Mouse (Mus musculus) liver, embryonic 14.5 days (tissue): ENCODE results near the gene Trat1. TPM values are rescaled to one million over a fixed set of nuclear protein-coding genes. Genes with fewer than 3 reads are reported as not detected.

Source experiments
- ATAC-seq: fragments of 200-750 bp; cut with Nextera tagmentation; 2 replicates; pipeline ENCODE4 v1.8.0; 2017; ENCODE audit warnings: moderate number of reproducible peaks, mild to moderate bottlenecking, moderate library complexity; ENCODE audit not compliant: insufficient read depth
- DNase-seq, 3 experiments: peaks; one replicate each; pipeline ENCODE4 v3.0.0-alpha.2; 2012 to 2013; ENCODE audit warnings: low read depth in 3 of 3, low spot score in 3 of 3
- H3K27ac ChIP-seq: fragments of 300-500 bp; sonication (generic); 2 replicates; pipeline ENCODE4 v1.5.1; 2014; ENCODE audit warnings: moderate library complexity, mild to moderate bottlenecking, control low read depth, inconsistent platforms
- H3K27me3 ChIP-seq: fragments of 300-500 bp; sonication (generic); 2 replicates; pipeline ENCODE4 v1.6.1; 2014; ENCODE audit warnings: mild to moderate bottlenecking, low read length, moderate library complexity; ENCODE audit not compliant: control insufficient read depth, insufficient read depth
- H3K36me3 ChIP-seq: fragments of 300-500 bp; sonication (generic); replicated peaks from 2 replicates; pipeline ENCODE4 v1.6.1; 2014; ENCODE audit warnings: low read depth; ENCODE audit not compliant: control insufficient read depth, insufficient read depth
- H3K4me1 ChIP-seq, 2 experiments: fragments of 200-500 bp in 1 of 2; fragments of 300-500 bp in 1 of 2; sonication (generic) in 1 of 2; replicated peaks; 2 replicates each; pipeline ENCODE4 v1.6.1; 2012 to 2014; ENCODE audit warnings: antibody characterized with exemption in 1 of 2, inconsistent platforms in 1 of 2, low read length in 1 of 2; ENCODE audit not compliant: control insufficient read depth in 2 of 2, insufficient read depth in 2 of 2
- H3K4me2 ChIP-seq: fragments of 300-500 bp; sonication (generic); 2 replicates; pipeline ENCODE4 v1.6.1; 2014; ENCODE audit warnings: low read depth, mild to moderate bottlenecking, control low read depth, moderate library complexity
- H3K4me3 ChIP-seq, 2 experiments: fragments of 200-500 bp in 1 of 2; fragments of 300-500 bp in 1 of 2; sonication (generic) in 1 of 2; 2 replicates each; pipeline ENCODE4 v1.5.1; 2012 to 2014; ENCODE audit warnings: low read depth in 2 of 2, low read length in 2 of 2, mild to moderate bottlenecking in 2 of 2, control low read depth in 1 of 2, inconsistent platforms in 1 of 2, moderate library complexity in 1 of 2; ENCODE audit not compliant: insufficient read depth in 1 of 2
- H3K9ac ChIP-seq: fragments of 300-500 bp; sonication (generic); replicated peaks from 2 replicates; pipeline ENCODE4 v1.6.1; 2014; ENCODE audit warnings: mild to moderate bottlenecking, control low read depth, moderate library complexity
- H3K9me3 ChIP-seq: fragments of 300-500 bp; sonication (generic); 2 replicates; pipeline ENCODE4 v1.6.1; 2016; ENCODE audit warnings: low read length, mixed read lengths; ENCODE audit not compliant: control insufficient read depth
- CTCF ChIP-seq: IDR thresholded peaks from 2 replicates; pipeline ENCODE4 v1.5.1; 2016; ENCODE audit warnings: antibody characterized with exemption, low read depth, control low read depth
- EP300 ChIP-seq: IDR thresholded peaks from 2 replicates; pipeline ENCODE4 v1.6.1; 2016; ENCODE audit warnings: antibody characterized with exemption, low read depth
- WGBS: fragments of 180-500 bp; shearing (Covaris S2); extraction: QIAGEN DNeasy Blood & Tissue Kit; methylation state at CpG from one replicate; pipeline ENCODE4 v1.1.7; 2014; ENCODE audit not compliant: insufficient replicate concordance; 5-methylcytosine and 5-hydroxymethylcytosine counted together
- polyA plus RNA-seq, 2 experiments: library from polyadenylated mRNA; depleted of rRNA in 1 of 2; stranded (reverse) in 1 of 2; unstranded in 1 of 2; fragments of >200 nt; fragmentation: Nextera tagmentation in 1 of 2; extraction: Ambion mirVana in 1 of 2; gene quantifications; 2 replicates each; pipeline versions ENCODE4 v1.2.1 to v1.2.3; 2012 to 2014

Trat1 gene
- polyA plus RNA-seq, 2 experiments, result not detected

GRCm38 (mm10) chr16:48750145-48750827, 21.5 kb downstream of the Trat1 start:
- 35% methylated on average over 26 of the region's 26 CpGs for WGBS
- ATAC-seq, result no peak
- TF ChIP-seq EP300, result no peak
- TF ChIP-seq CTCF, result no peak
- H3K9ac ChIP-seq, result no peak overlapping the region
- no peak for DNase-seq
- H3K4me3 ChIP-seq, result no peak overlapping the region
- H3K4me1 ChIP-seq, result no peaks in the 10 kb centered on the region
- no peak overlapping the region for H3K4me2 ChIP-seq
- H3K27ac ChIP-seq, result no peak overlapping the region
- no peaks in the 10 kb centered on the region for H3K9me3 ChIP-seq
- H3K27me3 ChIP-seq, result no peaks in the 10 kb centered on the region
- H3K36me3 ChIP-seq, result no peaks in the 10 kb centered on the region

GRCm38 (mm10) chr16:48745418-48745817, 26.4 kb downstream of the Trat1 start:
- TF ChIP-seq CTCF (no peak), EP300 (no peak)
- no peak for DNase-seq
- Histone ChIP-seq H3K27me3 (no peaks in the 10 kb centered on the region), H3K4me2 (no peak overlapping the region), H3K4me1 (no peaks in the 10 kb centered on the region), H3K27ac (no peak overlapping the region), H3K36me3 (no peaks in the 10 kb centered on the region), H3K9me3 (no peaks in the 10 kb centered on the region), H3K4me3 (no peak overlapping the region), H3K9ac (no peak overlapping the region)
- no peak for ATAC-seq
- 54% methylated on average over 2 of the region's 2 CpGs for WGBS

GRCm38 (mm10) chr16:48745011-48745410, 26.8 kb downstream of the Trat1 start:
- Histone ChIP-seq H3K27ac (no peak overlapping the region), H3K9me3 (no peaks in the 10 kb centered on the region), H3K4me3 (no peak overlapping the region), H3K4me1 (no peaks in the 10 kb centered on the region), H3K9ac (no peak overlapping the region), H3K27me3 (no peaks in the 10 kb centered on the region), H3K4me2 (no peak overlapping the region), H3K36me3 (no peaks in the 10 kb centered on the region)
- DNase-seq (no peak), ATAC-seq (no peak)
- 44% methylated on average over 2 of the region's 2 CpGs for WGBS
- TF ChIP-seq EP300 (no peak), CTCF (no peak)

GRCm38 (mm10) chr16:48741549-48741948, 30.3 kb downstream of the Trat1 start:
- Histone ChIP-seq H3K27me3 (no peaks in the 10 kb centered on the region), H3K4me2 (no peak overlapping the region), H3K4me3 (no peak overlapping the region), H3K27ac (no peak overlapping the region), H3K9me3 (no peaks in the 10 kb centered on the region), H3K9ac (no peak overlapping the region), H3K36me3 (no peaks in the 10 kb centered on the region), H3K4me1 (no peaks in the 10 kb centered on the region)
- no peak for TF ChIP-seq CTCF
- TF ChIP-seq EP300, result no peak
- WGBS, result 43% methylated on average over 3 of the region's 3 CpGs
- no peak for DNase-seq
- ATAC-seq, result no peak

- Histone ChIP-seq H3K9me3 (no peaks in the 10 kb centered on the region), H3K4me1 (no peaks in the 10 kb centered on the region), H3K27me3 (no peaks in the 10 kb centered on the region), H3K4me3 (no peak overlapping the region), H3K36me3 (no peaks in the 10 kb centered on the region), H3K27ac (no peak overlapping the region), H3K4me2 (no peak overlapping the region), H3K9ac (no peak overlapping the region)
- WGBS, result 67% methylated on average over 6 of the region's 6 CpGs
- TF ChIP-seq EP300 (no peak), CTCF (no peak)
- DNase-seq (no peak), ATAC-seq (no peak)
These were observed 31.8 kb downstream of the Trat1 start for GRCm38 (mm10) chr16:48739974-48740373.
